Mouse (Mus musculus): ENCODE data around the gene Hist1h2aa.
A peak's percentile ranks its signal among the peaks of the same experiment; 100 is the strongest.

The Hist1h2aa gene

DNA sequence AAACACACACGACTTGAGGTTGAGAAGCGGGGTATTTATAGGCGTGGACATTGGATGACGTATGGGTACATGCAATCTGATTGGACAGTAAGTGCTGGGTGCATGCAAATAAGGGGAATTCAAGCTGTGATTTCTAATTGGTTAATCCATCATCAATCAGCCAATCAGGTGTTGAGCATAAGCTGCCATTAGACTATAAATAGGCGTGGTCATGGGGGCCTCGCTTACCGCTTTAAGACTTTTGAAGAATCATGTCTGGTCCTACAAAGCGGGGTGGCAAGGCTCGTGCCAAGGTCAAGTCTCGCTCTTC lies at the start of gene Hist1h2aa:
Hist1h2aa (plus strand) TSS at position 252 of the 310 bp plus-strand sequence.
- no peak for DNase-seq (ENCODE audit: low read depth in 2 of 2, low spot score in 2 of 2)

DNA sequence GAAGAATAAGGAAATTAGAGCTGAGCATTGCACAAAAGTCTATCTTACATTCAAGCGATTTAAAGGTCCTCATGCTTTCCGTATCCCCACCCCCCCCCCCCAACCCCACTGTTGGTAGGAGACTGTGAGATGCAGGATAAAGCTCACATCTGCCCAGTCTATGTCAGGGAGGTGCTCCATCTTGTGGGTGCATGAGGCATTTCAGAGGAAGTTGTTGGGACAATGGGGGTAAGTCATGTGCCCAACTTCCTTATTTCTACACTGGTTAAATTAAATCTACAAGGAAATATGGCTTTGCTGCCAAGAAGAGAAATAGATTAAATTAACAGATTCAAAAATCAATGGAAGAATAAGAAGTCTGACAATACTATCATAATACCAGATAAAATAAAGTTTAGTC lies 48.7 kb upstream of the Hist1h2aa start:
- no peak for DNase-seq (ENCODE audit: low read depth in 2 of 2, low spot score in 2 of 2)

DNA sequence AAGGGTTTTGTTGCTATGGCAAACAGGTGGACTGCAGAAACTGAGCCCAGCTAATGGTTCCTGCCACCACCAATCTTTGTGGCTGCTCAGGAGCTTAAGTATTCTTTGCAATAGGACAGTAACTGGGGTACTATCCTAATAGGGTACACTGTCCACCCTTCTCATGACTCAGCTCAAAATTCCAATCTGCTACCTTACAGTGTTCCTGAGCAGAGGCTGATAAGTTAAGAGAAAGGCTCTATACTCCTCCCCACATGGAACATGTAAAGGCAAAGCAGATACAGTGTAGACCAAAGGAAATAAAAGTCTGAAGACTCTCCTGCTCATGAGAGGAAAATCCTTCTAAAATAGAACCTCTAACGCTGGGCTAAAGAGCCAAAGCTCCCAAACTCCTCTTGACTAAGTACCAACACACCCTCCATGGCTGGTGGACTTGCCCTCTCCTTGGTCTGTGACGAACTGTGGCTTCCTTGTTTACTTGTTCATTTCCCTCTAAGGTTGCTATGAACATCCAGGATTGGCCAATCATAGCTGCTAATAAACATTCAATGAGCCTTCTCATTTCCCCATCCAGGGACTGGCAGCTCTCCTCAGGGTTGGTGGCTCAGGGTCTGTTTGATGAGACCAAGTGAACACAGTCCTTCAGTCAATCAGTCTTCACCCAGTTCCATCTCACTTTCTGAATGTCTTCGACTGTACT lies 47.1 kb upstream of the Hist1h2aa start:
- no peak for DNase-seq (ENCODE audit: low read depth in 2 of 2, low spot score in 2 of 2)

DNA sequence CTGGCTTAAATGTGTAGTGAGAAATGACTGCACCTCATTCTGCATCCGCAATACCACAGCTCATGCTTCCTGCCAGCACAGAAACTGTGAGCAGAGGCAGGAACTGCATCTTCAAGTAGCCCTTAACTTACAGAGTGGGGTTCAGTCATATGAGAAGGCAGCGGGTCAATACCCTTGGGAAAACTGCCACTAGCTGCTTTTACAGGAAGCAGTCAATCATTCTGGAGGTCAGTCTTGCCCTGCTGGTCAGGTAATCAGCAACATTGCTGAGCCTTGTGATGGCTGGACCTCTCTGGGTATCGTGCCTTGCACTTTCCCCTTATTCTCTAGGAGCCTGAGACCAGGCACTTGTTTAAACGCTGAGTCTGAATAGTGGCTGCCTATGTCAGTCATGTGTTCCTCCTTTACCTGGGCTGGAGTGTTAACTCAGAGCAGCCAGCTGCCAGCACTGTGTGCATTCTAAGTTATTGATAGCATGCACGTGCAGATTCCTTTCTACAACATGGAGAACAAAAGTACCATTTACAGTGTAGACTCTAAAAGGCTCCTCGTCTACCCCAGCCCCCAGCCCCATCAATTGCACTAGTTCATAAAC lies 45.2 kb upstream of the Hist1h2aa start:
- DNase-seq (ENCODE audit: low read depth in 2 of 2, low spot score in 2 of 2), result no peak

GRCm38 (mm10) chr13:23892592-23893268 lies 41.5 kb upstream of the Hist1h2aa start:
- no peak for DNase-seq (ENCODE audit: low read depth in 2 of 2, low spot score in 2 of 2)

- DNase-seq (ENCODE audit: low read depth in 2 of 2, low spot score in 2 of 2), result no peak
Measured at GRCm38 (mm10) chr13:23893269-23893593, 41.0 kb upstream of the Hist1h2aa start.

DNA sequence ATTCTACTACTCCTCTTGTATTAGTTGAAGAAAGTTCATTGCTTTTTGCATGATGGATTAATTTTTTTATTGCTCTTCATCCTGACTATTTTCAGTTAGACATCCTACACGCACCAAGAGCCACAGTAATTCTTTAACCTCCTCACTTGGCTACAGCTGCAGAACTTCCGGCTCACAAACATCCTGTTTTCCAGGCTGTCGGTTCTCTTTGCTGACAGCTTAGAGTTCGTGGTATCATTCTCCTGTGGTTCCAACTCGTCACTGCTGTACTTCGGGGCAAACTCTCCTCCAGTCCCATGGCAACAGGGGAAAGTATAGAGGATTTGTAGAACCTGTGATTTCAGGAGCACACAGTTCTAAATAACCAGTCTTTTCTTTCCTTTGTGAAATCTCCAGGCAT lies 36.0 kb upstream of the Hist1h2aa start:
- DNase-seq (ENCODE audit: low read depth in 2 of 2, low spot score in 2 of 2), result peak in 1 of 2 experiments; percentile 1

DNA sequence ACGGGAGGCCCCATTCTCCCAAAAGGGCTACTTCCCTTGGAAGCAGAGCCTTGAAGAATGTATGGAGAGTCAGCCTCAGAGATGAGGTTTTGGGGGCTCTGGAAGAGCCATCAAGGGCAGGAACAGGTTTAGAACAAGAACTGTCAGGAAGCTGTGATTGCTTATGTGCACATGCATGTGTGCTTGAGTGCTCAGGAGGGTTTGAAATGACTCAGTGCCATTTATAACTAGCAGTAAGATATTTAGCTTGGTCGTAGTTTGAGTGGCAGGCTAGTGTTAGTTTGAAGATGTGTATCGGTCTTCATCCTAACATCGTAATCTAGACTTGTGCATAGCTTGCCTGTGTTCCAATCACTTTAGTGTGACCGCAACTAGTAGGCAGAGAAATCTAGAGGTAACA lies 27.4 kb upstream of the Hist1h2aa start:
- DNase-seq (ENCODE audit: low read depth in 2 of 2, low spot score in 2 of 2), result no peak

DNA sequence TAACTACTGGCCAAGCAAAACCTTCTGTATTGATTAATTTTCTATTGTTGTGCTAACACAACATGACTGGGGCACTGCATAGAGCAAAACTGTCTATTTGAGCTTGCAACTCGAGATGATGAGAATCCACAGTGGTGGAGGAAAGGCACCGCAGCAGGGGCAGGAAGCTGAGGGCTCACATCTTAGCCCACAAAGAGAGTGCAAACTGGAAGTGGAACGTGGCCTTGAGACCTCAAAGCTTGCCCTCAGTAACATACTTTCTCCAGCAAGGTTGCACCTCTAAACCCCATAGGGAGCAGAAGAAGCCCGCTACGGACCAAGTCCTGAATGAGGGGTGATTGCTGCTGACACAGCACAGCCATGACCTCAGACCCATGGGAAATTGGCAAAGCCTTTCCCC lies 24.1 kb upstream of the Hist1h2aa start:
- no peak for DNase-seq (ENCODE audit: low read depth in 2 of 2, low spot score in 2 of 2)

GRCm38 (mm10) chr13:23911335-23911734 lies 22.9 kb upstream of the Hist1h2aa start:
- no peak for DNase-seq (ENCODE audit: low read depth in 2 of 2, low spot score in 2 of 2)

- no peak for DNase-seq (ENCODE audit: low read depth in 2 of 2, low spot score in 2 of 2)
Measured at GRCm38 (mm10) chr13:23913791-23914306, 20.4 kb upstream of the Hist1h2aa start.

DNA sequence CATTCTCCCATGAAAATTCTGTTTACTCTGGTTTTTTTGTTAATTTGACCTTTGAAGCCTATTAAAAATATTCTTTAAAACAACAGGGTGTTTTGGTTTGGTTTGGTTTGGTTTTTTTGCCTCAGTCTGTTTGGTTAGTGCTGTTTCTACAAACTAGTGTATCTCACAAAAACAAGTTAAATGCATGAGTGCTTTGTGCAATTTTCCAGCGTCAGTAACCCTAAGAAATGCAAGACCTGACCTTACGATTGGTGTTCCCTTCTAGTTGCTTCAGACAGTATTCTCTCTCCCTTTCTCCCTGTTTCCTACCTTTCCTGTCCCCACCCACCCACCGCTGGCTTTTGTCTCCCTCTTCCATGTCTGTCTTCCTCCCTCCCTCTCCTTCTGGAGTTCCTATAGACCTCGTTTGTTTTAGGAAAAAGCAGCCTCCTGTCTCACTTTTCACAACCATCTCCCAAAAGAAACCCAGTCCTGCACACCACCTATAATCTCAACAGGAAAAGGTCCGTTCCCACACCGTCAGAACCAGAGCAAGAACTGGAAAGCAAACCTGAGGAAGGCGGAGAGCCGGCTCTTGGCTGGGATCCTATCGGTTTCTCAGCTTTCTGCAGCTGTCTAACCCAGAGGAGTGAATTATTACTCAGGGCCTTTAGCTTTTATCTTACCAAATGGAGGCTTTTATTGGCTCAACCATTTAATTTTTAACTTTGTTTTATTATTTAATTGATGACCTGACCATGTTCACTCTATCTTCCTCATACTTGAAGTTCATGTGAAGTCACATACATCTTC lies 19.7 kb upstream of the Hist1h2aa start, which contains the start of gene Slc17a4:
Slc17a4 (minus strand) TSS at position 634 of the 792 bp plus-strand sequence.
- no peak for DNase-seq (ENCODE audit: low read depth in 2 of 2, low spot score in 2 of 2)

DNA sequence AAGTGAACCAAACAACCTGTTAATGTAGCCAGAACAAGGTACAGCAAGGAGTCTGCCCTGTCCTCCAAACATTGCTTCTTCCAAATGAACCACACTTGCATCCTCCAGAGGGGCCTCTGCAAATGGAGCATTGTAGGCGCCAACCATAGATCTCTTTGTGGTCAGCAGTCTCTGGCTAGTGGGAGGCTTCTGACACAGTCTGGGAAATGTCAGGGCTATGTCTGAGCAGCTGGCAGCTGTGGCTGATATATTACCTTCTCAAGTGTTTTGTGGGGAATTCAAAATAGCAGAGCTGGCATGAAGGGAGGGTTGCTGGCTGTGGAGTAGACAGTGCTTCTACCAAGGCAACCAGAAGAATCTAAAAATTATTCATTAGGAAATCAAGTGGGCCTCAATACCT lies 18.1 kb upstream of the Hist1h2aa start:
- DNase-seq (ENCODE audit: low read depth in 2 of 2, low spot score in 2 of 2), result no peak

DNA sequence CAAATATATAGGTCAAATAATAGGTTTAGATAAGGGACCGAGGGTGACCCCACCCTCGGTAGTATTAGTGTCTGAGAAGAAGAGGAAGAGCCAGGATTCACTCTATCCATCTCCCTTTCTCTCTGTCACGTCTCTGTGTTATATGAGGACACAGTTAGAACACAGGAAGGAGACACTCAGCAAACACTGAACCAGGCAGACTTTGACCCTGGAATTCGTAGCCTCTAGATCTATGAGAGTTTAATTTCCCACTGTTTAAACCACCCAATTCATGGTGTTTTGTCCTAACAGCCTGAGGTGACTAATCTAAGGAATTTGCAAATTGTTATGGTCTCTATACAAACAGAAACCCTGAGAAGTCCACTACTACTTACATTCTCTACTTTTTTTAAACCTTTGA lies 16.6 kb upstream of the Hist1h2aa start:
- no peak for DNase-seq (ENCODE audit: low read depth in 2 of 2, low spot score in 2 of 2)

DNA sequence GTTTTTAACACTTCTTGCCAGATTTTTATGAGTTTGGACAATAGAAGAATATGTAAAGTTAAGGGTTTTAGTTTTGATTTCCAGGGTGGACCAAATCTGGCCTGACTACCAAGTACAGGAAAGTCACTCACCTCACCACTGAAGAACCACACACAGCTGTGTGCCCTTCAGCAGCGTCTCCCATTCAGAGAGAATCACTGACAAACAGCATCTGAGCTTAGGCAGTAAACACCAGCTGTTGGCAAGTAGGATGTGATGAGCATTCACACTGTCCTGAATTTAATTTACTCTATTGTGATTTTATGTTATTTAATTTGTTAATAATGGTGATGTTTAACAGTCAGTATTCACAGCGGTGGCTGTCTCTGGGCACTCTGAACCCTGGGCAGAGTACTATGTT lies 8.5 kb upstream of the Hist1h2aa start:
- DNase-seq (ENCODE audit: low read depth in 2 of 2, low spot score in 2 of 2), result no peak

DNA sequence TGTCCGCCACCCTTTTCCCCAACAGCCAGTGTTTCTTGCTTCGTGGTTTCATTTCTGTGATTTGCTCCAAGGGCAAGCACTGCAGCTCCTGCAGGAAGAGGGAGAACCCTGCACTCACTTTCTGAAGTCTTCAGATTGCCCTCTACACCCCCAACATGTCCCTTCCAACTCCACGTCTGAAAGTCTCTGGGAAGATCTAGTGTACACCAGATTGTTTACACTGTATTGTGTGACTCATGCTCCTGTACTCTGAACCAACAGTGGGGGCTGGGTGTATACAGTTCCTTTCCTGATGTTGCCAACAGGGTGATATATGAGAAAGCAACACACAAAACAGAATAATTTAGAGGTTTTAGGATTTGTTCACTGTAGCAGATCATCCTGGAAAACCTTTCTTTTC lies 5.6 kb upstream of the Hist1h2aa start:
- no peak for DNase-seq (ENCODE audit: low read depth in 2 of 2, low spot score in 2 of 2)

DNA sequence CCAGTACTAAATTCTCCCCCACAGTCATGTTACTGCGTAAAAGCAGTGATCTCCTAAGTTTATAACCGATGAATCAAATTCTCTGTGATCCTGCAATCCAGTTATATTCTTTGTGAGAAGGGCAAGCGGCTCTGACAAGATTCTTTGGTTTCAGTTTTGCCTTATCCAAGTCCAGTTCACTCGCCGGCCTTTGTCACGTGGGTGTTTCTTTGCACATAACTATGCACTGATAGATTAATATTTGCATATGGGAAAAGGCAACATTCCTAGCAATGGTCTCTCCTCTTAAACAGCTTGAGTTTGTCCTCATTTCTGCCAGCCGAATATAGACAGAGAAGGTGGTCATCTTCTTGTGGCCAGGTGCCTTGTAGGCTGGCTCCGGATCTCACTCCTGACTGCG lies 3.8 kb upstream of the Hist1h2aa start:
- DNase-seq (ENCODE audit: low read depth in 2 of 2, low spot score in 2 of 2), result no peak

GRCm38 (mm10) chr13:23930904-23931303 lies 3.4 kb upstream of the Hist1h2aa start:
- no peak for DNase-seq (ENCODE audit: low read depth in 2 of 2, low spot score in 2 of 2)

- no peak for DNase-seq (ENCODE audit: low read depth in 2 of 2, low spot score in 2 of 2)
Measured at GRCm38 (mm10) chr13:23933421-23934210, 646 bp upstream of the Hist1h2aa start, which contains the start of gene Hist1h2ba. Hist1h2ba (minus strand) TSS chr13:23934156.

DNA sequence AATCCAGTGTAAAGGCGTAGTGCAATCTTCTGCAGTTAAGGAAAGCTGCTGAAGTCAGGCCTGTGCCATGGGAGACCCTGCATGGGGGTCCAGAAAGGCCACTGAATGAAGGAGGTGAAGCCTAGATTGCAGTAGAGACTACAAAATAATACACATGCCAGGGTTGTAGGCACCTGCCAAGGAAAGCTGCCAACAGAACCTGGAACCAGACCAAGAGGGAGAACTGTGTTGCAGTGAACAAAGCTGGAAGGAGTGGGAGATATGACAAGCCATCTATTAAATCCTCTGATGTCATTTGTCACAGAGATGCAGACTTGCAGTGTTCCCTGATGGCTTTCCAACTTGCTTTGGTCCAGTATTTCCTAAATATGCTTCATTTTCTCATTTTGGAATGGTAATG lies 4.4 kb downstream of the Hist1h2aa start:
- no peak for DNase-seq (ENCODE audit: low read depth in 2 of 2, low spot score in 2 of 2)

DNA sequence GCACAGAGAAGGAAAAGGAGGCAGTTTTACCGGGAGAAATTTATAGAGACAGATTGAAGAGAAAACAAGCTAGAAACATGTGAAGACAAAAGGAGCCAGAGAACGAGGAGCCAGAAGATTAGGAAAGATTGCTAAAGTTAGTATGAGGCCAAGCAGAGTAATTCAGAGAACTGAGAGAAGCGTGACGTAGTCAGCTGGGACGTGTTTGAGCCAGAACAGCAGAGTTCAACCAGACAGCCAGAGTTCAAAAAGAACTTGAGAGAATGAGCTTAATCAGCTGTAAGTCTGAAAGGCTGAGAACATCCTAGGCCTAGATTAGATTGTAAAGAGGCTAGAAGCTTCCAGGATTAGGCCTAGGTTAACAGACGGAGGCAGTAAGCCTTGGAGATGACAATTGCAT lies 6.0 kb downstream of the Hist1h2aa start:
- DNase-seq (ENCODE audit: low read depth in 2 of 2, low spot score in 2 of 2), result no peak
